Mouse (Mus musculus) frontal cortex, postnatal 25 days (tissue): Measurements from ENCODE around the gene Cdr2.
A peak's percentile ranks its signal among the peaks of the same experiment; 100 is the strongest.
"Not testable (repeated sequence)": the region's sequence is repeated elsewhere in the genome, so short reads cannot be mapped to it uniquely, and the experiment has no call there.

Experiments used
- DNase-seq, 2 experiments: peaks; one replicate each; pipeline ENCODE4 v3.0.0; 2022; ENCODE audit warnings: low spot score in 2 of 2

The Cdr2 gene

GRCm38 (mm10) chr7:120982200-120982841 is at the start of gene Cdr2, which contains the start of gene Mfsd13b:
Gene Cdr2, minus strand, starts transcription at chr7:120982312.
Gene Mfsd13b, plus strand, starts transcription at chr7:120982509.
- DNase-seq, result peak; percentile 87 to 95

- DNase-seq, result not testable (repeated sequence)
These were observed 47.8 kb upstream of the Cdr2 start for GRCm38 (mm10) chr7:121029947-121030346.

- DNase-seq, result no peak
These were observed 44.2 kb upstream of the Cdr2 start for GRCm38 (mm10) chr7:121026300-121026699.

GRCm38 (mm10) chr7:121025221-121026008 is 43.3 kb upstream of the Cdr2 start:
- no peak for DNase-seq

GRCm38 (mm10) chr7:121020277-121020676 is 38.2 kb upstream of the Cdr2 start:
- DNase-seq, result no peak

- DNase-seq, result no peak
These were observed 36.7 kb upstream of the Cdr2 start for GRCm38 (mm10) chr7:121018778-121019177.

- DNase-seq, result no peak
These were observed 32.4 kb upstream of the Cdr2 start for GRCm38 (mm10) chr7:121014486-121014885.

GRCm38 (mm10) chr7:121011794-121012689 is 29.9 kb upstream of the Cdr2 start:
- no peak for DNase-seq

- DNase-seq, result no peak
These were observed 21.8 kb upstream of the Cdr2 start for GRCm38 (mm10) chr7:121003793-121004418.

GRCm38 (mm10) chr7:121002407-121002928 is 20.4 kb upstream of the Cdr2 start:
- no peak for DNase-seq

GRCm38 (mm10) chr7:121001879-121002278 is 19.8 kb upstream of the Cdr2 start:
- DNase-seq, result no peak

- DNase-seq, result no peak
These were observed 18.1 kb upstream of the Cdr2 start for GRCm38 (mm10) chr7:121000065-121000822.

GRCm38 (mm10) chr7:120999021-120999530 is 17.0 kb upstream of the Cdr2 start:
- no peak for DNase-seq

GRCm38 (mm10) chr7:120991191-120991590 is 9.1 kb upstream of the Cdr2 start:
- no peak for DNase-seq

- no peak for DNase-seq
These were observed 856 bp upstream of the Cdr2 start for GRCm38 (mm10) chr7:120982968-120983367.

- DNase-seq, result peak; percentile 8 to 16
These were observed 884 bp downstream of the Cdr2 start for GRCm38 (mm10) chr7:120980931-120981924.

- DNase-seq, result no peak
These were observed 2.1 kb downstream of the Cdr2 start for GRCm38 (mm10) chr7:120980041-120980440.

- DNase-seq, result no peak
These were observed 5.0 kb downstream of the Cdr2 start for GRCm38 (mm10) chr7:120977063-120977462.

- no peak for DNase-seq
These were observed 8.1 kb downstream of the Cdr2 start for GRCm38 (mm10) chr7:120974001-120974400.
